Mouse (Mus musculus) kidney, embryonic 16.5 days (tissue): Measurements from ENCODE around the gene Myct1. TPM values are rescaled to one million over a fixed set of nuclear protein-coding genes. Genes with fewer than 3 reads are reported as not detected.

Source experiments
- polyA plus RNA-seq: library from polyadenylated mRNA; unstranded; fragments of >200 nt; fragmentation: Nextera tagmentation; extraction: Ambion mirVana; gene quantifications from 2 replicates; pipeline ENCODE4 v1.2.1, GENCODE M21; 2015

The Myct1 gene
- polyA plus RNA-seq, 1 experiment from 2014 or later: 11.1 TPM

Other genes with a start within 250 kb of the Myct1 start
- gene Syne1, start 42.3 kb upstream of the Myct1 start, polyA plus RNA-seq: 5.2 and 5.3 TPM in 2 replicates
- gene Vip, start 45.4 kb downstream of the Myct1 start, polyA plus RNA-seq: 1.9 and 3.9 TPM in 2 replicates
- gene Fbxo5, start 211.8 kb downstream of the Myct1 start, polyA plus RNA-seq: 73.7 and 79.4 TPM in 2 replicates
- gene Mtrf1l, start 230.1 kb downstream of the Myct1 start, polyA plus RNA-seq: 13.5 and 14.2 TPM in 2 replicates